Mouse (Mus musculus) CH12.LX (cell line): ENCODE data around the gene Timm44. TPM values are rescaled to one million over a fixed set of nuclear protein-coding genes. Genes with fewer than 3 reads are reported as not detected.

Experiments
- DNase-seq: peaks from one replicate; pipeline ENCODE4 v3.0.0-alpha.2; 2013; ENCODE audit errors: extremely low read depth
- H3K27ac ChIP-seq: 2 replicates; pipeline ENCODE4 v1.5.1; 2012; ENCODE audit warnings: low read depth, mild to moderate bottlenecking, control low read depth, moderate library complexity; ENCODE audit not compliant: insufficient read depth
- H3K27me3 ChIP-seq: replicated peaks from 2 replicates; pipeline ENCODE3; 2012; ENCODE audit warnings: inconsistent platforms
- H3K36me3 ChIP-seq, 2 experiments: replicated peaks in 1 of 2; 2 replicates each; pipeline versions ENCODE3 to v1.6.1; 2012; ENCODE audit warnings: inconsistent platforms in 1 of 2, low read length in 1 of 2, mild to moderate bottlenecking in 1 of 2, mixed read lengths in 1 of 2, moderate library complexity in 1 of 2; ENCODE audit not compliant: control insufficient read depth in 1 of 2, insufficient read depth in 1 of 2
- H3K4me1 ChIP-seq, 2 experiments: 2 replicates each; pipeline ENCODE4 v1.6.1; 2012; ENCODE audit warnings: inconsistent platforms in 1 of 2, moderate library complexity in 1 of 2; ENCODE audit not compliant: insufficient read depth in 2 of 2, control insufficient read depth in 1 of 2
- H3K4me2 ChIP-seq: 2 replicates; pipeline ENCODE4 v1.6.1; 2012; ENCODE audit warnings: low read depth, mild to moderate bottlenecking, control low read depth; ENCODE audit not compliant: poor library complexity, insufficient read depth, severe bottlenecking
- H3K4me3 ChIP-seq, 3 experiments: fragments of 150-350 bp in 1 of 3; sonication (generic) in 1 of 3; replicated peaks in 1 of 3; 2 replicates each; pipeline versions ENCODE3 to v1.5.1; 2011 to 2012; ENCODE audit warnings: low read depth in 2 of 3, low read length in 2 of 3, mild to moderate bottlenecking in 2 of 3, moderate library complexity in 2 of 3, control low read depth in 1 of 3, improper control_type of control experiment in 1 of 3, inconsistent platforms in 1 of 3, mixed read lengths in 1 of 3; ENCODE audit not compliant: poor library complexity in 1 of 3
- H3K79me2 ChIP-seq: replicated peaks from 2 replicates; pipeline ENCODE4 v1.6.1; 2012; ENCODE audit warnings: mild to moderate bottlenecking, moderate library complexity; ENCODE audit not compliant: control insufficient read depth, poor library complexity, insufficient read depth, severe bottlenecking; ENCODE audit errors: extremely low read depth
- H3K9ac ChIP-seq: 2 replicates; pipeline ENCODE4 v1.6.1; 2012; ENCODE audit warnings: low read depth, mild to moderate bottlenecking, control low read depth, moderate library complexity; ENCODE audit not compliant: insufficient read depth
- H3K9me3 ChIP-seq: replicated peaks from 2 replicates; pipeline ENCODE3; 2012; ENCODE audit warnings: low read length, inconsistent platforms, mixed read lengths
- BHLHE40 ChIP-seq: IDR thresholded peaks from 2 replicates; pipeline ENCODE4 v1.6.1; 2011; ENCODE audit warnings: mild to moderate bottlenecking, low read depth, low read length, improper control_type of control experiment
- CHD2 ChIP-seq: IDR thresholded peaks from 2 replicates; pipeline ENCODE4 v1.6.1; 2011; ENCODE audit warnings: low read length, improper control_type of control experiment
- CTCF ChIP-seq, 2 experiments: IDR thresholded peaks in 1 of 2; conservative IDR thresholded peaks in 1 of 2; 2 replicates each; pipeline ENCODE4 v1.5.1; 2011 to 2012; ENCODE audit warnings: low read depth in 2 of 2, low read length in 2 of 2, improper control_type of control experiment in 1 of 2, inconsistent platforms in 1 of 2, mild to moderate bottlenecking in 1 of 2, moderate library complexity in 1 of 2
- E2F4 ChIP-seq: IDR thresholded peaks from 2 replicates; pipeline ENCODE4 v1.6.1; 2011; ENCODE audit warnings: low read depth, low read length, improper control_type of control experiment; ENCODE audit not compliant: insufficient replicate concordance
- ELF1 ChIP-seq: IDR thresholded peaks from 2 replicates; pipeline ENCODE4 v1.6.1; 2014; ENCODE audit warnings: low read depth, mild to moderate bottlenecking, inconsistent platforms, low read length, improper control_type of control experiment
- ETS1 ChIP-seq: conservative IDR thresholded peaks from 2 replicates; pipeline ENCODE4 v1.6.1; 2012; ENCODE audit warnings: low read depth, mild to moderate bottlenecking, inconsistent platforms, low read length, improper control_type of control experiment, moderate library complexity
- GABPA ChIP-seq: IDR thresholded peaks from 2 replicates; pipeline ENCODE4 v1.6.1; 2012; ENCODE audit warnings: low read depth, low read length, improper control_type of control experiment, inconsistent platforms; ENCODE audit not compliant: insufficient replicate concordance
- HCFC1 ChIP-seq: IDR thresholded peaks from 2 replicates; pipeline ENCODE4 v1.6.1; 2012; ENCODE audit warnings: low read depth, mild to moderate bottlenecking, inconsistent platforms, low read length, improper control_type of control experiment
- IRF4 ChIP-seq: IDR thresholded peaks from 2 replicates; pipeline ENCODE4 v1.6.1; 2014; ENCODE audit warnings: low read depth, mild to moderate bottlenecking, inconsistent platforms, low read length, improper control_type of control experiment
- JUN ChIP-seq: IDR thresholded peaks from 2 replicates; pipeline ENCODE4 v1.6.1; 2011; ENCODE audit warnings: low read depth, mild to moderate bottlenecking, low read length, improper control_type of control experiment, moderate library complexity; ENCODE audit not compliant: insufficient read depth
- JUND ChIP-seq: conservative IDR thresholded peaks from 2 replicates; pipeline ENCODE4 v1.6.1; 2011; ENCODE audit warnings: low read depth, low read length, improper control_type of control experiment
- KAT2A ChIP-seq: IDR thresholded peaks from 2 replicates; pipeline ENCODE4 v1.6.1; 2012; ENCODE audit warnings: low read length, improper control_type of control experiment, inconsistent platforms; ENCODE audit not compliant: insufficient replicate concordance
- MAFK ChIP-seq: IDR thresholded peaks from 2 replicates; pipeline ENCODE4 v1.6.1; 2011; ENCODE audit warnings: low read length, improper control_type of control experiment; ENCODE audit not compliant: insufficient replicate concordance
- MAX ChIP-seq: IDR thresholded peaks from 2 replicates; pipeline ENCODE4 v1.6.1; 2011; ENCODE audit warnings: low read length, improper control_type of control experiment
- MAZ ChIP-seq: IDR thresholded peaks from 2 replicates; pipeline ENCODE4 v1.6.1; 2012; ENCODE audit warnings: low read depth, mild to moderate bottlenecking, inconsistent platforms, low read length, improper control_type of control experiment, moderate library complexity
- MEF2A ChIP-seq: IDR thresholded peaks from 2 replicates; pipeline ENCODE4 v1.6.1; 2014; ENCODE audit warnings: low read depth, mild to moderate bottlenecking, inconsistent platforms, low read length, improper control_type of control experiment, borderline replicate concordance
- MXI1 ChIP-seq: IDR thresholded peaks from 2 replicates; pipeline ENCODE4 v1.6.1; 2011; ENCODE audit warnings: mild to moderate bottlenecking, low read depth, low read length, improper control_type of control experiment
- MYC ChIP-seq: IDR thresholded peaks from 2 replicates; pipeline ENCODE4 v1.6.1; 2011; ENCODE audit warnings: low read depth, mild to moderate bottlenecking, improper control_type of control experiment, low read length
- NELFE ChIP-seq: IDR thresholded peaks from 2 replicates; pipeline ENCODE4 v1.6.1; 2011; ENCODE audit warnings: low read depth, low read length, improper control_type of control experiment
- NRF1 ChIP-seq: IDR thresholded peaks from 2 replicates; pipeline ENCODE4 v1.6.1; 2014; ENCODE audit warnings: low read depth, mild to moderate bottlenecking, inconsistent platforms, low read length, improper control_type of control experiment, moderate library complexity
- PAX5 ChIP-seq: IDR thresholded peaks from 2 replicates; pipeline ENCODE4 v1.6.1; 2012; ENCODE audit warnings: low read length, inconsistent platforms, mixed read lengths
- POLR2A ChIP-seq: IDR thresholded peaks from 2 replicates; pipeline ENCODE4 v1.6.1; 2011; ENCODE audit warnings: low read depth, mild to moderate bottlenecking, improper control_type of control experiment, low read length
- POLR2AphosphoS2 ChIP-seq: IDR thresholded peaks from 2 replicates; pipeline ENCODE4 v1.6.1; 2011; ENCODE audit warnings: low read depth, low read length, improper control_type of control experiment
- RAD21 ChIP-seq: IDR thresholded peaks from 2 replicates; pipeline ENCODE4 v1.6.1; 2011; ENCODE audit warnings: low read depth, mild to moderate bottlenecking, low read length, improper control_type of control experiment, moderate library complexity
- RCOR1 ChIP-seq: conservative IDR thresholded peaks from 2 replicates; pipeline ENCODE4 v1.6.1; 2012; ENCODE audit warnings: low read depth, mild to moderate bottlenecking, inconsistent platforms, low read length, improper control_type of control experiment
- SIN3A ChIP-seq: IDR thresholded peaks from 2 replicates; pipeline ENCODE4 v1.6.1; 2012; ENCODE audit warnings: low read length, improper control_type of control experiment, inconsistent platforms
- SMC3 ChIP-seq: IDR thresholded peaks from 2 replicates; pipeline ENCODE4 v1.6.1; 2011; ENCODE audit warnings: low read depth, low read length, improper control_type of control experiment
- TBP ChIP-seq: conservative IDR thresholded peaks from 2 replicates; pipeline ENCODE4 v1.6.1; 2011; ENCODE audit warnings: low read depth, low read length, improper control_type of control experiment
- TCF12 ChIP-seq: IDR thresholded peaks from 2 replicates; pipeline ENCODE4 v1.6.1; 2014; ENCODE audit warnings: low read depth, mild to moderate bottlenecking, inconsistent platforms, low read length, improper control_type of control experiment
- UBTF ChIP-seq: IDR thresholded peaks from 2 replicates; pipeline ENCODE4 v1.6.1; 2012; ENCODE audit warnings: low read depth, mild to moderate bottlenecking, inconsistent platforms, low read length, improper control_type of control experiment, moderate library complexity
- USF1 ChIP-seq: IDR thresholded peaks from 2 replicates; pipeline ENCODE4 v1.6.1; 2014; ENCODE audit warnings: low read depth, mild to moderate bottlenecking, inconsistent platforms, low read length, improper control_type of control experiment
- USF2 ChIP-seq: conservative IDR thresholded peaks from 2 replicates; pipeline ENCODE4 v1.6.1; 2011; ENCODE audit warnings: low read depth, low read length, improper control_type of control experiment
- ZC3H11A ChIP-seq: IDR thresholded peaks from 2 replicates; pipeline ENCODE4 v1.6.1; 2012; ENCODE audit warnings: low read depth, mild to moderate bottlenecking, inconsistent platforms, low read length, improper control_type of control experiment
- ZKSCAN1 ChIP-seq: IDR thresholded peaks from 2 replicates; pipeline ENCODE4 v1.6.1; 2012; ENCODE audit warnings: low read depth, inconsistent platforms, low read length, improper control_type of control experiment, borderline replicate concordance
- ZMIZ1 ChIP-seq: IDR thresholded peaks from 2 replicates; pipeline ENCODE4 v1.6.1; 2012; ENCODE audit warnings: low read depth, mild to moderate bottlenecking, inconsistent platforms, low read length, improper control_type of control experiment
- ZNF384 ChIP-seq: IDR thresholded peaks from 2 replicates; pipeline ENCODE4 v1.6.1; 2012; ENCODE audit warnings: low read depth, low read length, improper control_type of control experiment, inconsistent platforms
- dilution Hi-C: fragments of 300-500 bp; cut with MboI; formaldehyde crosslinking; loops from 2 replicates; pipeline ENCODE4 v1.14.3; 2020; ENCODE audit warnings: low sequenced_read_pairs; ENCODE audit not compliant: extremely low pct_unique_long_range_greater_than_20kb, extremely low pct_ligation_motif_present
- in situ Hi-C: fragments of 300-500 bp; cut with MboI; formaldehyde crosslinking; loops from 3 replicates; pipeline ENCODE4 v1.14.3; 2019; ENCODE audit warnings: low sequenced_read_pairs, low pct_ligation_motif_present, low pct_unique_long_range_greater_than_20kb, mixed read lengths
- polyA plus RNA-seq: library from polyadenylated mRNA; unstranded; fragments of >175 nt; gene quantifications from 2 replicates; pipeline ENCODE4 v1.2.1, GENCODE M21; 2012; ENCODE audit warnings: low read depth; ENCODE audit not compliant: insufficient read length
- total RNA-seq, 2 experiments: library from RNA; depleted of rRNA; stranded (reverse); fragments of 300-350 nt in 1 of 2; fragments of >200 nt in 1 of 2; gene quantifications; 2 replicates each; pipeline ENCODE4 v1.2.3; 2012 to 2014

Timm44 gene
- total and polyA plus RNA-seq, 3 experiments = 109 to 147 (median 143) TPM

DNA sequence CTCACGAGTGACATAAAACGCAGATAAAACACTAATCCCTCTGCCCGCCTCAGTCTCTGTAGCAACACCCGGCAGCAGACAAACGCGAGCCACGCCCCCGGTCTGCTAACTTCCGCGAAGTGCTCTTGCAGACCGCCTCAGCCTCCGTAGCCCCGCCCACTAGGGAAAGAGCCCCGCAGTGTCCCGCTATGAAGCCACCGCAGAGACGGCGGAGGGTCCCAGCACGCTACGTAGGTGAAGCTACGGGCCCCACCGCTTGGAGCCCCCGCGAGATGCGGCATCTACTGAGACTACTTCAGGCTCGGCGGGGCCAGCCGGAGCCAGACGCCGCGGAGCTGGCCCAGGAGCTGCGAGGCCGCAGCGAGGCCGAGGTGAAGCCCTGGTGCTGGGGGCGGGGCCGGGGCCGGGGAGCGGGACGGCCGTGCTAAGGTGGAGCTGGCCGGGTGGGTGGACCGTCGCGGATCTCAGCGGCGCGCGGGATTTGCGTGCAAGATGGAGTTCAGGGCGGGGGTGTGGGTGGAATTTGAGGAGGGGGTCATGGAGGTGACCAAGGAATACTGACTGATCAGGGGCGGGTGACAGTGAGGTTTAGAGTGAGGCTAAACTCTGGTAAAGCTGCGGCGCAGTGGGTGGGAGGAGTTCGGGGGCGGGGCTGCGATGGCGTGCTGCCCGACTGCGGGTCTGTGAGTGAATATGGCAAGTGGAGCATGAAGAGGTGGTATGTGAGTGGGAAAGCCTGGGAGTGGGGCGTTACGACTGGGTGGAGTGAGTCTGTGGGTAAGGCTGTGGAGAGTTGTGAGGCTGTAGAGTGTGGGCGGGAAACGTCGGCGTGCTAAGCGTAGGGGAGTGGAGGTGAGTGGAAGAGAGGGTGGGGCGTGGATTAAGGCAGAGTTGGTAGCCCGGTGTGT, 22.5 kb downstream of the Timm44 start, which contains the start of gene Snapc2:
TSS of gene Snapc2 (plus strand) at position 147 of the 908 bp plus-strand sequence.
- peak; percentile 96 for DNase-seq
- Histone ChIP-seq H3K79me2 (no peaks in the 10 kb centered on the region), H3K4me2 (peak within 1 kb of the TSS; percentile 82), H3K27ac (no peak within 1 kb of the TSS), H3K4me3 (peak within 1 kb of the TSS; percentile 64 to 68 (median 67)), H3K27me3 (no peaks in the 10 kb centered on the region), H3K9me3 (no peaks in the 10 kb centered on the region), H3K4me1 (peaks cover 7 to 14% of the 10 kb centered on the region in 2 experiments), H3K9ac (peak within 1 kb of the TSS; percentile 76), H3K36me3 (peaks cover 45 to 71% of the 10 kb centered on the region in 2 experiments)
- in situ Hi-C loops = loop anchor here (10.0 kb wide), 1 partner anchor 62 kb away; no protein-coding TSS in a partner anchor
- TF ChIP-seq USF2 (no peak), PAX5 (no peak), POLR2AphosphoS2 (peak; percentile 85; the same call in 1 of the 2 replicates), MAX (peak; percentile 73; the same call in 1 of the 2 replicates), TCF12 (peak; percentile 81), HCFC1 (peak; percentile 90), JUND (no peak), ZKSCAN1 (no peak), ZC3H11A (no peak), ELF1 (peak; percentile 94), KAT2A (peak; percentile 83; the same call in 1 of the 2 replicates), NELFE (peak; percentile 73), MXI1 (peak; percentile 84), UBTF (0 out of 2 replicates have a peak, but pooled peaks have one; percentile 59), MAFK (no peak), IRF4 (peak; percentile 57), CHD2 (peak; percentile 43; the same call in 1 of the 2 replicates), E2F4 (no peak), BHLHE40 (0 out of 2 replicates have a peak, but pooled peaks have one; percentile 21), USF1 (no peak), GABPA (no peak; the same call in 1 of the 2 replicates), SIN3A (peak; percentile 90), TBP (0 out of 2 replicates have a peak, but pooled peaks have one; percentile 17), SMC3 (no peak), MAZ (peak; percentile 80), ETS1 (no peak), RCOR1 (0 out of 2 replicates have a peak, but pooled peaks have one; percentile 14), POLR2A (peak; percentile 75), MEF2A (peak; percentile 61; the same call in 1 of the 2 replicates), CTCF (conservative IDR thresholded peaks at IDR 0.05 in 1 of 2, IDR thresholded peaks at IDR 0.05 in 1 of 2; ENCODE audit: low read depth in 2 of 2, low read length in 2 of 2) (no peak), RAD21 (no peak), JUN (no peak), MYC (no peak), ZNF384 (no peak), NRF1 (peak; percentile 29; the same call in 1 of the 2 replicates), ZMIZ1 (no peak; the same call in 1 of the 2 replicates)
- dilution Hi-C loops = no loop called here
